Mouse (Mus musculus) embryonic facial prominence, embryonic 12.5 days (tissue): ENCODE measurements around the gene Arl6ip1. TPM values are rescaled to one million over a fixed set of nuclear protein-coding genes. Genes with fewer than 3 reads are reported as not detected.
"Not testable (repeated sequence)": the region's sequence is repeated elsewhere in the genome, so short reads cannot be mapped to it uniquely, and the experiment has no call there.

Experiments used
- ATAC-seq: fragments of 200-750 bp; cut with Nextera tagmentation; 2 replicates; pipeline ENCODE4 v1.8.0; 2017; ENCODE audit not compliant: insufficient number of reproducible peaks, insufficient read depth, low FRiP score, low TSS enrichment
- H3K27ac ChIP-seq: fragments of 300-500 bp; sonication (generic); 2 replicates; pipeline ENCODE4 v1.5.1; 2016; ENCODE audit warnings: mild to moderate bottlenecking
- H3K27me3 ChIP-seq: fragments of 300-500 bp; sonication (generic); 2 replicates; pipeline ENCODE4 v1.6.1; 2016; ENCODE audit warnings: mild to moderate bottlenecking, moderate library complexity
- H3K36me3 ChIP-seq: fragments of 300-500 bp; sonication (generic); 2 replicates; pipeline ENCODE4 v1.6.1; 2016; ENCODE audit warnings: mild to moderate bottlenecking
- H3K4me1 ChIP-seq: fragments of 300-500 bp; sonication (generic); 2 replicates; pipeline ENCODE4 v1.6.1; 2016
- H3K4me2 ChIP-seq: fragments of 300-500 bp; sonication (generic); replicated peaks from 2 replicates; pipeline ENCODE4 v1.6.1; 2016; ENCODE audit warnings: mild to moderate bottlenecking, moderate library complexity
- H3K4me3 ChIP-seq: fragments of 300-500 bp; sonication (generic); 2 replicates; pipeline ENCODE4 v1.5.1; 2016; ENCODE audit warnings: mild to moderate bottlenecking
- H3K9ac ChIP-seq: fragments of 300-500 bp; sonication (generic); 2 replicates; pipeline ENCODE4 v1.6.1; 2016; ENCODE audit warnings: mild to moderate bottlenecking, moderate library complexity
- H3K9me3 ChIP-seq: fragments of 300-500 bp; sonication (generic); 2 replicates; pipeline ENCODE4 v1.6.1; 2016; ENCODE audit warnings: mild to moderate bottlenecking, moderate library complexity
- WGBS: fragments of 180-500 bp; shearing (Covaris S2); methylation state at CpG from one replicate; pipeline ENCODE4 v1.1.7; 2016; 5-methylcytosine and 5-hydroxymethylcytosine counted together
- polyA plus RNA-seq: library from polyadenylated mRNA; unstranded; fragments of >200 nt; fragmentation: Nextera tagmentation; extraction: Ambion mirVana; gene quantifications from 2 replicates; pipeline ENCODE4 v1.2.1, GENCODE M21; 2016

Gene Arl6ip1
- 397 and 440 TPM in 2 replicates for polyA plus RNA-seq

DNA sequence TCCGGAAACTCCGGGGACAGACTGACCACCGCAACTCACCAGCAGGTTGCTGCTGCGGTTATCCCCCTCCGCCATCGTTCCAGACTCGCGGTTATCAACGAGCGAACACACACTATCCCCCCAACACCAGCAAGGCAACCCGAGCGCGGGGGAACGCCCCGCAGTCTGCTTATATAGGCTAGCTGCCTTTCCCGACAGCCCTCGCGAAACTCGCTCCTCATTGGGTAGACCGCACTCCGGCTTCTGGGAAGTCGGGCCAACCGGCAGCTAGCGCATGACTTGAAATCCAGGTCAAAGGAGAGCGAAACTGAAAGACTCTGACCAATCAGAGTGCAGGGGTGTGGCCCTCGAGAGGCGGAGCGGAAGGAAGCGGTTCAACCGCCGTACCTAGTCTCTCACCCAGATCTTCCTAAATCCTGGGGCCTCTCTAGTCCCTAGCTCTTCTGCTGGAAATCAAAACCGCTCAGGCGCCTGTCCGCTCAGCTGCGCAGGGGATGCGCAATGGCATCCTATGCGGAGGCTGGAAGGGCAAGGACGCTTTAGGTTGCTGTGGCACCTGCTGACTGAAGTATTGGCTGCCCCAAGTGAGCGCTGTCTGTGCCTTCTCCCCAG is at the start of gene Arl6ip1:
Gene Arl6ip1, minus strand, starts transcription at position 233 of the 612 bp plus-strand sequence.
- no peaks in the 10 kb centered on the region for H3K27me3 ChIP-seq
- WGBS: under 1% methylated on average over 39 of the region's 39 CpGs
- peak within 1 kb of the TSS; percentile 88 for H3K4me3 ChIP-seq
- H3K27ac ChIP-seq: peak within 1 kb of the TSS; percentile 91
- no peaks in the 10 kb centered on the region for H3K9me3 ChIP-seq
- H3K36me3 ChIP-seq: peaks cover 10% of the 10 kb centered on the region
- peaks cover 24% of the 10 kb centered on the region for H3K4me1 ChIP-seq
- H3K4me2 ChIP-seq: peak within 1 kb of the TSS; percentile 69
- peak; percentile 98 for ATAC-seq
- peak within 1 kb of the TSS; percentile 90 for H3K9ac ChIP-seq

DNA sequence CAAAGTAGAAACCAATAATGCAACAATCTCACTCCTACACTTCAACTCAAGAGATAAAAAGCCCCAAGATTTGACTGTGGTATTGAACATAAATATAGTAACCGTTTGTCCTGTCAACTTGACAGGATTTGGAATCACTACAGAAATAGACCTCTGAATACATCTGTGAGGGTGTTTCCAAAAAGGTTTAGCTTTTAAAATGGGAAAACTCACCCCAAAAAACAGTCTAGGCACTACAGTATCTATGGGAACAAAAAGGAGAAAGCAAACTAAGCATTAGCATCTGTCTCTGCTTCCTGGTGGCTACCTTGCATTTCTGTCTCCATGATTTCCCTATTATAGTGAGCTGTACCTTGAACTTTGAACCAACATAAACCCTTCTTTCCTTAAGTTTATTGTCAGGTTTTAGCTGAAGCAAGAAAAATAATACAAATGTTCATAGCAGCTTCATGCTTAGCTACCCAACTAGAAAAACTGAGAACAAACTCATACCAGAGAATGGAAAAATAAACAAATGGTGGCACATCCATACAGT is 46.4 kb upstream of the Arl6ip1 start:
- H3K9ac ChIP-seq: no peak overlapping the region
- 98% methylated on average over 1 of the region's 1 CpGs for WGBS
- H3K36me3 ChIP-seq: peaks cover 48% of the 10 kb centered on the region
- no peaks in the 10 kb centered on the region for H3K27me3 ChIP-seq
- no peak overlapping the region for H3K4me2 ChIP-seq
- no peaks in the 10 kb centered on the region for H3K9me3 ChIP-seq
- no peak for ATAC-seq
- no peak overlapping the region for H3K4me3 ChIP-seq
- H3K27ac ChIP-seq: no peak overlapping the region
- no peaks in the 10 kb centered on the region for H3K4me1 ChIP-seq

DNA sequence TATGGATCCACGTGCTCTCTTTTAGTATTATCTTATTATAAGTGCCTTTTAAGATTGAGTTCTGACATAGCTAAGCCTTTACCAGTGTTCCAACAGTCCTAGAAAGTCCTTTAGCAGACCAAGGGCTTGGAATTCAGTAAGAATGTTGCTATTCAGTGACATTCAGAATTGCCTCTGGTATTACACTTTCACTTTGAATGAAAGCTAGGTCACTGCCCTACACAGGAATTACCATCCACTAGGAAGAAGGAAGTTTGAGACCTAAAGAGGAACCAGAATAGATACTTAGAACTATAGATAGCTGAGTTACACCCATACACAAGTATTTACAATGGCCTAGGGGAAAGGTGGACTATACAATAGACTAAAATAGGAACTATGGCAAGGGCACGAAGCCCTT is 40.7 kb upstream of the Arl6ip1 start:
- H3K36me3 ChIP-seq: peaks cover 70% of the 10 kb centered on the region
- WGBS: 90% methylated on average over 2 of the region's 2 CpGs
- not testable (repeated sequence) for H3K9me3 ChIP-seq, H3K27ac ChIP-seq, H3K9ac ChIP-seq, H3K4me3 ChIP-seq, H3K27me3 ChIP-seq, H3K4me2 ChIP-seq, ATAC-seq, H3K4me1 ChIP-seq

- no peak for ATAC-seq
- Histone ChIP-seq H3K27ac (no peak overlapping the region), H3K36me3 (peaks cover 45% of the 10 kb centered on the region), H3K4me2 (no peak overlapping the region), H3K9ac (no peak overlapping the region), H3K27me3 (no peaks in the 10 kb centered on the region), H3K9me3 (no peaks in the 10 kb centered on the region), H3K4me1 (no peaks in the 10 kb centered on the region), H3K4me3 (no peak overlapping the region)
- 93% methylated on average over 8 of the region's 8 CpGs for WGBS
Measured at GRCm38 (mm10) chr7:118163006-118163405, 33.5 kb upstream of the Arl6ip1 start.

GRCm38 (mm10) chr7:118160121-118160520 is 30.7 kb upstream of the Arl6ip1 start:
- Histone ChIP-seq H3K9me3 (no peaks in the 10 kb centered on the region), H3K27me3 (no peaks in the 10 kb centered on the region), H3K4me2 (no peak overlapping the region), H3K4me3 (no peak overlapping the region), H3K9ac (no peak overlapping the region), H3K4me1 (no peaks in the 10 kb centered on the region), H3K36me3 (peaks cover 45% of the 10 kb centered on the region), H3K27ac (no peak overlapping the region)
- 89% methylated on average over 3 of the region's 3 CpGs for WGBS
- ATAC-seq: no peak

- H3K9me3 ChIP-seq: no peaks in the 10 kb centered on the region
- no peak for ATAC-seq
- WGBS: 95% methylated on average over 7 of the region's 7 CpGs
- peaks cover 71% of the 10 kb centered on the region for H3K36me3 ChIP-seq
- no peak overlapping the region for H3K4me3 ChIP-seq
- no peak overlapping the region for H3K27ac ChIP-seq
- H3K9ac ChIP-seq: no peak overlapping the region
- no peaks in the 10 kb centered on the region for H3K27me3 ChIP-seq
- H3K4me2 ChIP-seq: no peak overlapping the region
- no peaks in the 10 kb centered on the region for H3K4me1 ChIP-seq
Measured at GRCm38 (mm10) chr7:118156461-118156860, 27.0 kb upstream of the Arl6ip1 start.

DNA sequence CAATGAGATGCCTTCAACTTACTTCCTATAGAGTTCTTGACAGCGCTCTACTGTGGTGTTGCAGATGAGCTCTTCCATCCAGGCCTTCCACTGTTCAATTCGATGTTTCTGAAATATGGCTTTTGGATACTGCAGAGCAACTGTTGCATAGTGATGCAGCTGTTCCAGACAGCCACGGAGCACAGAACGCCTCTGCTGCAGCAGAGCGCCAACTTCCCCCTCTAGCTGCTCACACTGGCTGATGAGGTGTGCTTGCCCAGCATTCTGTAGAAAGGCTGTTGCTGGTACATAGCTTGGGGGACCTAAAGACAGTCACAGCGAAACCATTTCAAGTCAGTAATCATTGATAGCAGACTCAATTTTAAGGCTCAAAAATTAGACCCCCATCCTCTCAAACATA is 24.7 kb upstream of the Arl6ip1 start:
- no peaks in the 10 kb centered on the region for H3K9me3 ChIP-seq

GRCm38 (mm10) chr7:118143602-118144001 is 14.1 kb upstream of the Arl6ip1 start:
- WGBS: 88% methylated on average over 3 of the region's 3 CpGs
- H3K27ac ChIP-seq: no peak overlapping the region

More for the DNA sequence above, 24.7 kb upstream of the Arl6ip1 start:
- no peaks in the 10 kb centered on the region for H3K27me3 ChIP-seq
- H3K4me2 ChIP-seq: no peak overlapping the region
- H3K4me3 ChIP-seq: no peak overlapping the region
- no peak overlapping the region for H3K9ac ChIP-seq
- no peaks in the 10 kb centered on the region for H3K4me1 ChIP-seq
- WGBS: 93% methylated on average over 6 of the region's 6 CpGs
- H3K27ac ChIP-seq: no peak overlapping the region
- ATAC-seq: no peak
- H3K36me3 ChIP-seq: peaks cover 67% of the 10 kb centered on the region

GRCm38 (mm10) chr7:118143123-118143522 is 13.7 kb upstream of the Arl6ip1 start:
- Histone ChIP-seq H3K9ac (no peak overlapping the region), H3K4me3 (no peak overlapping the region), H3K4me1 (no peaks in the 10 kb centered on the region), H3K36me3 (peaks cover 54% of the 10 kb centered on the region), H3K9me3 (no peaks in the 10 kb centered on the region), H3K27ac (no peak overlapping the region), H3K4me2 (no peak overlapping the region), H3K27me3 (no peaks in the 10 kb centered on the region)
- WGBS: 96% methylated on average over 4 of the region's 4 CpGs
- ATAC-seq: no peak

More at GRCm38 (mm10) chr7:118143602-118144001, 14.1 kb upstream of the Arl6ip1 start:
- Histone ChIP-seq H3K27me3 (no peaks in the 10 kb centered on the region), H3K9me3 (no peaks in the 10 kb centered on the region), H3K4me3 (no peak overlapping the region), H3K4me2 (no peak overlapping the region), H3K36me3 (peaks cover 59% of the 10 kb centered on the region), H3K4me1 (no peaks in the 10 kb centered on the region), H3K9ac (no peak overlapping the region)
- ATAC-seq: no peak

DNA sequence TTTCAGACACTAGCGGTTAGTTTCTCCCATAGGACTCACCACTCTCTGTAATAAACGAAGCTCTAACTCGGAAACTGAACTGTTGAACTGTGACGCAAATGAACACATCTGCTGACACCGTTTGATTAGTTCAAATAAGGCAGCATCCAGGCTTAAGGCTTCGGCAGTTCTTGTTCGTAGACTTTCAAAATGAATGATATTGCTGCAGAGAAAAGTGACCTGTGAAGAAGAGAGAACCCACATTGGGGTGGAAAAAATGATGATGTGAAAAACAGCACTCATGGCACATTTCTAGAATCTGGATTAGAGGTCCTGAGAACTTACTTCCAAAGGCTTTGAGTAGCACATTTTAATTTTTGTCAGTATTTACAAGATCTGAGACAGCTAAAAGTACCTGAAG is 11.8 kb upstream of the Arl6ip1 start:
- H3K4me3 ChIP-seq: no peak overlapping the region
- H3K4me1 ChIP-seq: no peaks in the 10 kb centered on the region
- WGBS: 93% methylated on average over 7 of the region's 7 CpGs
- H3K27me3 ChIP-seq: no peaks in the 10 kb centered on the region
- no peak overlapping the region for H3K27ac ChIP-seq
- H3K4me2 ChIP-seq: no peak overlapping the region
- ATAC-seq: no peak
- H3K9me3 ChIP-seq: no peaks in the 10 kb centered on the region
- no peak overlapping the region for H3K9ac ChIP-seq
- H3K36me3 ChIP-seq: peaks cover 61% of the 10 kb centered on the region

DNA sequence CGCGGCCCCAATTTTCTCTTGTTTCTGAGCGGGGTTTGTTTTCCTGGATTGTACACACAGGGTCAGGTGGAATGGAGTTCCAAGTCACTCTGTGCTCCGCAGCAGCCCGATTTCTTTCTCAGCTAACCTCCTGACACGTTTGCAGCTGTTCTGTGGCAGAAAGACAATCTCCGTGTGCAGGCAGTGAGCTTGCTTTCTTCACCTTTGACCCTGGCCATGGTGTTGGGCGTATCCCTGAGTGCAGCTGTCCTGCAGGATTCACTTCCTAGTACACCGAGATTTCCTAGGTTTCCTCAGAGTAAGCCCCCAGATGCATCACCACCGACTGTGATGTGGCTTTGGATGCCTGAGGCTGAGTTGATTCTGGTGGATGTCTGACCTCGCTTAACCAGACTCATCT is 5.7 kb upstream of the Arl6ip1 start:
- H3K4me1 ChIP-seq: 0 out of 2 replicates have a peak, but pooled peaks cover 1% of the 10 kb centered on the region
- WGBS: 76% methylated on average over 11 of the region's 11 CpGs
- peaks cover 43% of the 10 kb centered on the region for H3K36me3 ChIP-seq
- H3K4me2 ChIP-seq: no peak overlapping the region
- H3K27me3 ChIP-seq: no peaks in the 10 kb centered on the region
- H3K9me3 ChIP-seq: no peaks in the 10 kb centered on the region
- H3K9ac ChIP-seq: no peak overlapping the region
- no peak overlapping the region for H3K27ac ChIP-seq
- no peak for ATAC-seq
- H3K4me3 ChIP-seq: no peak overlapping the region

DNA sequence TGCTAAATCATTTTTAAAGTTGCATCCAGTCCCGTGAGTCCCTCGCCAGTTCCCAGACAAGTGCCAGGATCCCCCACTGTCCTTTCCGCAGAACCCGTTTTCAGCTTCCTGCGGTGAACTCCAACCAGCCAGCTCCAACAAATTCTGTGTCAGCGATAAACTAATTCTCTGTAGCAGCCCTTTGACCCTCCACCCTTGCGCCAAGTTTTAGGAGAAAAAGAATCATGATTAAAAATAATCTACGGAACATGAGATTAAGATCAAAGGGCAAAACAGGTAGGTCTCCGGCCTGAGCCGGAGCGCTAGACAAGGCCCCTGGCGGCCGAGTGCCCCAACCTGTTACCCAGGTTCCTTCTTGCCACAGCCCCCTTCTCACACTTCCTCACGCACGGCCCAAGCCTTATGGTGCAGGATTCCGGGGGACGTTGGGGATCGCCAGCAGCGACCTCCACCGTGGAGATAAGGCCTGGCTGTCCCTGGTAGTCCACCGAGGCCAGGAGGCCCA is 485 bp downstream of the Arl6ip1 start:
- under 1% methylated on average over 21 of the region's 21 CpGs for WGBS
- Histone ChIP-seq H3K27me3 (no peaks in the 10 kb centered on the region), H3K9ac (peak overlapping the region; percentile 90), H3K4me3 (peak overlapping the region; percentile 88), H3K27ac (peak overlapping the region; percentile 90), H3K9me3 (no peaks in the 10 kb centered on the region), H3K4me2 (peak overlapping the region; percentile 69), H3K36me3 (peaks cover 14% of the 10 kb centered on the region), H3K4me1 (peaks cover 24% of the 10 kb centered on the region)
- peak; percentile 74 for ATAC-seq
